Mouse (Mus musculus) heart, adult 2 months (tissue): ENCODE data around the gene Zdhhc7.

Experiments
- CTCF ChIP-seq: fragments of 200-600 bp; IDR thresholded peaks from 2 replicates; pipeline ENCODE4 v1.8.1; 2022; ENCODE audit warnings: antibody characterized with exemption, mild to moderate bottlenecking, moderate library complexity
- EP300 ChIP-seq: fragments of 200-500 bp; IDR thresholded peaks from 2 replicates; pipeline ENCODE4 v1.6.1; 2011; ENCODE audit warnings: low read depth, low read length, control low read depth; ENCODE audit not compliant: insufficient read depth
- POLR2A ChIP-seq: fragments of 200-500 bp; IDR thresholded peaks from 2 replicates; pipeline ENCODE4 v1.6.1; 2011; ENCODE audit warnings: mild to moderate bottlenecking, low read depth, low read length, control low read depth; ENCODE audit not compliant: insufficient read depth

DNA sequence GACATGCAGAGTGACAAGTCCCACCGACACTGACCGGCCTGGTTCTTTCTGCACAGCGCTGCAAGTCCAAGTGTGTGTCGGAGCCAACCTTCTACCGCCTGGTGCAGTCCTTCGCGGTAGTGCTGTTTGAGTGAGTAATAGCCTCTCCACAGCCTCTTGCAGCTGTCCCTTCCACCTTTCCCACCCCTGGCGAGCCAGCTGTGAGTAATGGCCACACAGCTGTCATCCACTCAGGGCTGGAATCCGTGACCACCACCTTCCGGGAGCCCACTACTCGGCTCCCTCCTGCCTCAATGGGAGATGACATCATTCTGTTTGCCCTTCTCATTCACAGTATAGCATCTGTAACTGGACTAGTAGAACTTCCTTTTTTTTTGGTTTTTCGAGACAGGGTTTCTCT, 48.7 kb upstream of the Zdhhc7 start:
- TF ChIP-seq POLR2A (no peak), CTCF (no peak), EP300 (no peak)
